Mouse (Mus musculus) CH12.LX (cell line): ENCODE data around the gene Cpt1a. TPM values are rescaled to one million over a fixed set of nuclear protein-coding genes. Genes with fewer than 3 reads are reported as not detected.

ENCODE experiments used
- DNase-seq: peaks from one replicate; pipeline ENCODE4 v3.0.0-alpha.2; 2013; ENCODE audit errors: extremely low read depth
- H3K27ac ChIP-seq: 2 replicates; pipeline ENCODE4 v1.5.1; 2012; ENCODE audit warnings: low read depth, mild to moderate bottlenecking, control low read depth, moderate library complexity; ENCODE audit not compliant: insufficient read depth
- H3K27me3 ChIP-seq: replicated peaks from 2 replicates; pipeline ENCODE3; 2012; ENCODE audit warnings: inconsistent platforms
- H3K36me3 ChIP-seq, 2 experiments: replicated peaks in 1 of 2; 2 replicates each; pipeline versions ENCODE3 to v1.6.1; 2012; ENCODE audit warnings: inconsistent platforms in 1 of 2, low read length in 1 of 2, mild to moderate bottlenecking in 1 of 2, mixed read lengths in 1 of 2, moderate library complexity in 1 of 2; ENCODE audit not compliant: control insufficient read depth in 1 of 2, insufficient read depth in 1 of 2
- H3K4me1 ChIP-seq, 2 experiments: 2 replicates each; pipeline ENCODE4 v1.6.1; 2012; ENCODE audit warnings: inconsistent platforms in 1 of 2, moderate library complexity in 1 of 2; ENCODE audit not compliant: insufficient read depth in 2 of 2, control insufficient read depth in 1 of 2
- H3K4me2 ChIP-seq: 2 replicates; pipeline ENCODE4 v1.6.1; 2012; ENCODE audit warnings: low read depth, mild to moderate bottlenecking, control low read depth; ENCODE audit not compliant: poor library complexity, insufficient read depth, severe bottlenecking
- H3K4me3 ChIP-seq, 3 experiments: fragments of 150-350 bp in 1 of 3; sonication (generic) in 1 of 3; replicated peaks in 1 of 3; 2 replicates each; pipeline versions ENCODE3 to v1.5.1; 2011 to 2012; ENCODE audit warnings: low read depth in 2 of 3, low read length in 2 of 3, mild to moderate bottlenecking in 2 of 3, moderate library complexity in 2 of 3, control low read depth in 1 of 3, improper control_type of control experiment in 1 of 3, inconsistent platforms in 1 of 3, mixed read lengths in 1 of 3; ENCODE audit not compliant: poor library complexity in 1 of 3
- H3K79me2 ChIP-seq: replicated peaks from 2 replicates; pipeline ENCODE4 v1.6.1; 2012; ENCODE audit warnings: mild to moderate bottlenecking, moderate library complexity; ENCODE audit not compliant: control insufficient read depth, poor library complexity, insufficient read depth, severe bottlenecking; ENCODE audit errors: extremely low read depth
- H3K9ac ChIP-seq: 2 replicates; pipeline ENCODE4 v1.6.1; 2012; ENCODE audit warnings: low read depth, mild to moderate bottlenecking, control low read depth, moderate library complexity; ENCODE audit not compliant: insufficient read depth
- H3K9me3 ChIP-seq: replicated peaks from 2 replicates; pipeline ENCODE3; 2012; ENCODE audit warnings: low read length, inconsistent platforms, mixed read lengths
- CHD2 ChIP-seq: IDR thresholded peaks from 2 replicates; pipeline ENCODE4 v1.6.1; 2011; ENCODE audit warnings: low read length, improper control_type of control experiment
- CTCF ChIP-seq, 2 experiments: IDR thresholded peaks in 1 of 2; conservative IDR thresholded peaks in 1 of 2; 2 replicates each; pipeline ENCODE4 v1.5.1; 2011 to 2012; ENCODE audit warnings: low read depth in 2 of 2, low read length in 2 of 2, improper control_type of control experiment in 1 of 2, inconsistent platforms in 1 of 2, mild to moderate bottlenecking in 1 of 2, moderate library complexity in 1 of 2
- E2F4 ChIP-seq: IDR thresholded peaks from 2 replicates; pipeline ENCODE4 v1.6.1; 2011; ENCODE audit warnings: low read depth, low read length, improper control_type of control experiment; ENCODE audit not compliant: insufficient replicate concordance
- ETS1 ChIP-seq: conservative IDR thresholded peaks from 2 replicates; pipeline ENCODE4 v1.6.1; 2012; ENCODE audit warnings: low read depth, mild to moderate bottlenecking, inconsistent platforms, low read length, improper control_type of control experiment, moderate library complexity
- GABPA ChIP-seq: IDR thresholded peaks from 2 replicates; pipeline ENCODE4 v1.6.1; 2012; ENCODE audit warnings: low read depth, low read length, improper control_type of control experiment, inconsistent platforms; ENCODE audit not compliant: insufficient replicate concordance
- IRF4 ChIP-seq: IDR thresholded peaks from 2 replicates; pipeline ENCODE4 v1.6.1; 2014; ENCODE audit warnings: low read depth, mild to moderate bottlenecking, inconsistent platforms, low read length, improper control_type of control experiment
- JUN ChIP-seq: IDR thresholded peaks from 2 replicates; pipeline ENCODE4 v1.6.1; 2011; ENCODE audit warnings: low read depth, mild to moderate bottlenecking, low read length, improper control_type of control experiment, moderate library complexity; ENCODE audit not compliant: insufficient read depth
- KAT2A ChIP-seq: IDR thresholded peaks from 2 replicates; pipeline ENCODE4 v1.6.1; 2012; ENCODE audit warnings: low read length, improper control_type of control experiment, inconsistent platforms; ENCODE audit not compliant: insufficient replicate concordance
- MAFK ChIP-seq: IDR thresholded peaks from 2 replicates; pipeline ENCODE4 v1.6.1; 2011; ENCODE audit warnings: low read length, improper control_type of control experiment; ENCODE audit not compliant: insufficient replicate concordance
- MAX ChIP-seq: IDR thresholded peaks from 2 replicates; pipeline ENCODE4 v1.6.1; 2011; ENCODE audit warnings: low read length, improper control_type of control experiment
- NELFE ChIP-seq: IDR thresholded peaks from 2 replicates; pipeline ENCODE4 v1.6.1; 2011; ENCODE audit warnings: low read depth, low read length, improper control_type of control experiment
- PAX5 ChIP-seq: IDR thresholded peaks from 2 replicates; pipeline ENCODE4 v1.6.1; 2012; ENCODE audit warnings: low read length, inconsistent platforms, mixed read lengths
- POLR2AphosphoS2 ChIP-seq: IDR thresholded peaks from 2 replicates; pipeline ENCODE4 v1.6.1; 2011; ENCODE audit warnings: low read depth, low read length, improper control_type of control experiment
- RAD21 ChIP-seq: IDR thresholded peaks from 2 replicates; pipeline ENCODE4 v1.6.1; 2011; ENCODE audit warnings: low read depth, mild to moderate bottlenecking, low read length, improper control_type of control experiment, moderate library complexity
- SIN3A ChIP-seq: IDR thresholded peaks from 2 replicates; pipeline ENCODE4 v1.6.1; 2012; ENCODE audit warnings: low read length, improper control_type of control experiment, inconsistent platforms
- SMC3 ChIP-seq: IDR thresholded peaks from 2 replicates; pipeline ENCODE4 v1.6.1; 2011; ENCODE audit warnings: low read depth, low read length, improper control_type of control experiment
- TBP ChIP-seq: conservative IDR thresholded peaks from 2 replicates; pipeline ENCODE4 v1.6.1; 2011; ENCODE audit warnings: low read depth, low read length, improper control_type of control experiment
- TCF12 ChIP-seq: IDR thresholded peaks from 2 replicates; pipeline ENCODE4 v1.6.1; 2014; ENCODE audit warnings: low read depth, mild to moderate bottlenecking, inconsistent platforms, low read length, improper control_type of control experiment
- ZKSCAN1 ChIP-seq: IDR thresholded peaks from 2 replicates; pipeline ENCODE4 v1.6.1; 2012; ENCODE audit warnings: low read depth, inconsistent platforms, low read length, improper control_type of control experiment, borderline replicate concordance
- ZMIZ1 ChIP-seq: IDR thresholded peaks from 2 replicates; pipeline ENCODE4 v1.6.1; 2012; ENCODE audit warnings: low read depth, mild to moderate bottlenecking, inconsistent platforms, low read length, improper control_type of control experiment
- dilution Hi-C: fragments of 300-500 bp; cut with MboI; formaldehyde crosslinking; loops from 2 replicates; pipeline ENCODE4 v1.14.3; 2020; ENCODE audit warnings: low sequenced_read_pairs; ENCODE audit not compliant: extremely low pct_unique_long_range_greater_than_20kb, extremely low pct_ligation_motif_present
- in situ Hi-C: fragments of 300-500 bp; cut with MboI; formaldehyde crosslinking; loops from 3 replicates; pipeline ENCODE4 v1.14.3; 2019; ENCODE audit warnings: low sequenced_read_pairs, low pct_ligation_motif_present, low pct_unique_long_range_greater_than_20kb, mixed read lengths
- polyA plus RNA-seq: library from polyadenylated mRNA; unstranded; fragments of >175 nt; gene quantifications from 2 replicates; pipeline ENCODE4 v1.2.1, GENCODE M21; 2012; ENCODE audit warnings: low read depth; ENCODE audit not compliant: insufficient read length
- total RNA-seq, 2 experiments: library from RNA; depleted of rRNA; stranded (reverse); fragments of 300-350 nt in 1 of 2; fragments of >200 nt in 1 of 2; gene quantifications; 2 replicates each; pipeline ENCODE4 v1.2.3; 2012 to 2014

Cpt1a gene
- total and polyA plus RNA-seq, 3 experiments, result 0.81 to 4.5 (median 2.6) TPM

GRCm38 (mm10) chr19:3320086-3320485 lies 2.0 kb upstream of the Cpt1a start:
- Histone ChIP-seq H3K4me1 (peaks cover 2 to 24% of the 10 kb centered on the region in 2 experiments), H3K27me3 (peaks cover 18% of the 10 kb centered on the region), H3K4me2 (no peak overlapping the region), H3K9ac (no peak overlapping the region), H3K27ac (no peak overlapping the region), H3K36me3 (no peaks in the 10 kb centered on the region), H3K4me3 (no peak overlapping the region), H3K9me3 (peaks cover 5% of the 10 kb centered on the region), H3K79me2 (no peaks in the 10 kb centered on the region)
- no peak for DNase-seq
- TF ChIP-seq ETS1, result no peak
- TF ChIP-seq CHD2, result no peak
- TF ChIP-seq CTCF (conservative IDR thresholded peaks at IDR 0.05 in 1 of 2, IDR thresholded peaks at IDR 0.05 in 1 of 2; ENCODE audit: low read depth in 2 of 2, low read length in 2 of 2), result no peak
- no peak for TF ChIP-seq TCF12
- TF ChIP-seq SIN3A, result no peak
- no peak for TF ChIP-seq PAX5
- TF ChIP-seq KAT2A, result no peak
- TF ChIP-seq MAX, result no peak
- no peak for TF ChIP-seq GABPA
- no peak for TF ChIP-seq ZMIZ1
- TF ChIP-seq ZKSCAN1, result no peak
- no peak for TF ChIP-seq E2F4
- no peak for TF ChIP-seq JUN
- TF ChIP-seq IRF4, result no peak
- no peak for TF ChIP-seq POLR2AphosphoS2
- no peak for TF ChIP-seq TBP
- in situ Hi-C loops, result no loop called here
- dilution Hi-C loops, result no loop called here

DNA sequence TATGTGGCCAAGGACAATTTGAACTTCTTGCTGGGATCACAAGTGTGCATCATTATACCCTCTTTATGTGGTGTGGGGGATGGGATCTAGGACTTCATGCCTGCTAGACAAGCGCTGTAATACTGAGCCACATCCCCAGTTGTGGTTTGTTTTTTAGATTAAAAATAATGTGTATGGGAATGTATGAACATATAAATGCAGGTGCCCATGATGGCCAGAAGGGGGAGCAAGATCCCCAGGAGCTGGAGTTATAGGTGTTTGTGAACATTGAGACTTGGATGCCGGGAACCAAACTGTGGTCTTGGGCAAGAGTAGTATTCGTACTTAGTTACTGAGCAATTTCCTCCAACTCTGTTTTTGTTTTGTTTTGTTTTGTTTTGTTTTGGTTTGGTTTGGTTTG lies 1.3 kb upstream of the Cpt1a start:
- Histone ChIP-seq H3K27me3 (peaks cover 18% of the 10 kb centered on the region), H3K36me3 (no peaks in the 10 kb centered on the region), H3K4me1 (peaks cover 2 to 26% of the 10 kb centered on the region in 2 experiments), H3K79me2 (no peaks in the 10 kb centered on the region), H3K4me3 (no peak overlapping the region), H3K9ac (no peak overlapping the region), H3K27ac (no peak overlapping the region), H3K9me3 (peaks cover 5% of the 10 kb centered on the region), H3K4me2 (no peak overlapping the region)
- dilution Hi-C loops, result no loop called here
- in situ Hi-C loops, result no loop called here
- TF ChIP-seq SMC3, result peak; percentile 51
- no peak for TF ChIP-seq ETS1
- TF ChIP-seq MAFK, result no peak
- TF ChIP-seq CTCF (conservative IDR thresholded peaks at IDR 0.05 in 1 of 2, IDR thresholded peaks at IDR 0.05 in 1 of 2; ENCODE audit: low read depth in 2 of 2, low read length in 2 of 2), result peak; percentile 23 to 68; a peak in 2 of 4 replicates
- peak; percentile 53 for TF ChIP-seq RAD21
- no peak for TF ChIP-seq NELFE
- DNase-seq, result peak; percentile 24
